Mouse (Mus musculus): ENCODE measurements around the gene Slit3. TPM values are rescaled to one million over a fixed set of nuclear protein-coding genes. Genes with fewer than 3 reads are reported as not detected.

The Slit3 gene
- polyA plus RNA-seq, 1 experiment: 0.04 TPM

DNA sequence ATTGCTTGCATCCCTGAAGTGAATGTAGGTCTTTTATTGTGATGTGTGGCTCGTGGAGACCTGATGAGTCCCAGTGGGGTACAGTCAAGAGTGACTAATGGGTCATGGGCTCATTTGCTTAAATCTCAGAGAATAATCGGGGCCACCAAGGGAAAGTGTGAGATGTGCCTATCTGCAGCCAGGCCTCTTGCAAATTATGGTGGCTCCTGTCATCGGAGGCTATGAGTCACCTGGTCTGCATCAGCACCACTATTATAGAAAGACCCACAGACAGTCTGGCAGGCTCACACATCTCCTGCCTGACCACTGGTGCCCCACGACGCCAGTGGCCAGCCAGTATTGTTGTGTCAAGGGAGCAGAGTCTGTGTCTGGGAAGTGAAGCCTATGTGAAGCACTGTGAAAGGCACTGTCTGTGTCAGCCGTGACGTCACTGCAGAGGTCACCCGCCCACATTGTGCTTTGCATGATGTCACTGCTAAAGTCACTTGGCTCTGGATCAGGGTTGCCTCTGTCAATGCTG is 171.3 kb downstream of the Slit3 start:
- Histone ChIP-seq H3K27me3 (replicated peaks) (no peaks in the 10 kb centered on the region), H3K36me3 (replicated peaks; ENCODE audit: low read length) (no peaks in the 10 kb centered on the region), H3K4me3 (replicated peaks) (peak overlapping the region; percentile 47), H3K4me1 (no peaks in the 10 kb centered on the region), H3K9me3 (peaks cover 5% of the 10 kb centered on the region; the same call in 1 of the 2 replicates)
- TF ChIP-seq FLI1 (IDR thresholded peaks at IDR 0.05; ENCODE audit: low read length): no peak
- TF ChIP-seq GATA1 (IDR thresholded peaks at IDR 0.05; ENCODE audit: borderline replicate concordance, low read length): no peak

DNA sequence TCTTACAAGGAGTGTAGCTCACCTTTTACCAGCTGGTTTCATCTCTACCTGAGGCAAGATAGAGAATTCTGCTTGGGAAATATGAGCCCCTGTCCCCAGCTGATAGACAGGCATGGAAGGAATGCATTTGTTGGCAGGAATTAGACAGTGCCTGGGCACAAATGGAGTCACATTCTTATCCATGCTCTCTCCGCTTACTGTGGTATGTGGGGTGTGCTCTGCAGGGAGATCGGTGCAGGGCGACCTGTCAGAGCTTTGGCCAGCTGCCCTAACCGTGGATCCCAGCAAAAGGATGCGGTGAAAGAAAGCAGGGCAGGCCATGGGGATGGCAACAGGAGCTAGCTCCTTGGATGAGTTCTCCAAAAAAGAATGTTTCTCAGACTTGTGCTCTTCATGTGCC is 172.2 kb downstream of the Slit3 start:
- TF ChIP-seq FLI1 (IDR thresholded peaks at IDR 0.05; ENCODE audit: low read length) (no peak), GATA1 (IDR thresholded peaks at IDR 0.05; ENCODE audit: borderline replicate concordance, low read length) (no peak)
- no peak overlapping the region for H3K4me3 ChIP-seq (replicated peaks)
- peaks cover 5% of the 10 kb centered on the region; the same call in 1 of the 2 replicates for H3K9me3 ChIP-seq
- no peaks in the 10 kb centered on the region for H3K36me3 ChIP-seq (replicated peaks; ENCODE audit: low read length)
- H3K27me3 ChIP-seq (replicated peaks): no peaks in the 10 kb centered on the region
- no peaks in the 10 kb centered on the region for H3K4me1 ChIP-seq

DNA sequence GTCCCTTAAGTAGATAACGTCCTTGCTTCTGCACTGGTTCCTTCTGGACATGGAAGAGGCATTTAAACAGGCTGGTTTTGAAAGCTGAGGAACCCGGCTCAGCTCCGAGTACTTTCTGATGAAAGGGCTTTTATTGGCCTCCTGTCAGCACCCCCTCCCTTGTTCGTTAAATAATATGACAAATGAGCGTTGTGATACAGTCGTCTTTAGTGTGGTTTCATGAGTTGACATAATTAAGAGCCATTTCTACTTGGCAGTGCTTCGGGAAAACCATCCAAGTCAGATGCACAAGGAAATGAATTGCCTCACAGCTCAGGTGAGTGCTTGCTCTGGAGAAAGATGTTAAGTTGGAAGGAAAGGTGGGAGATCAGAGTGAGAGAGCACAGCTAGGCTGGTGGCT is 173.6 kb downstream of the Slit3 start:
- TF ChIP-seq FLI1 (IDR thresholded peaks at IDR 0.05; ENCODE audit: low read length) (no peak), GATA1 (IDR thresholded peaks at IDR 0.05; ENCODE audit: borderline replicate concordance, low read length) (no peak)
- Histone ChIP-seq H3K9me3 (peaks cover 5% of the 10 kb centered on the region; the same call in 1 of the 2 replicates), H3K27me3 (replicated peaks) (no peaks in the 10 kb centered on the region), H3K36me3 (replicated peaks; ENCODE audit: low read length) (no peaks in the 10 kb centered on the region), H3K4me1 (no peaks in the 10 kb centered on the region), H3K4me3 (replicated peaks) (no peak overlapping the region)

DNA sequence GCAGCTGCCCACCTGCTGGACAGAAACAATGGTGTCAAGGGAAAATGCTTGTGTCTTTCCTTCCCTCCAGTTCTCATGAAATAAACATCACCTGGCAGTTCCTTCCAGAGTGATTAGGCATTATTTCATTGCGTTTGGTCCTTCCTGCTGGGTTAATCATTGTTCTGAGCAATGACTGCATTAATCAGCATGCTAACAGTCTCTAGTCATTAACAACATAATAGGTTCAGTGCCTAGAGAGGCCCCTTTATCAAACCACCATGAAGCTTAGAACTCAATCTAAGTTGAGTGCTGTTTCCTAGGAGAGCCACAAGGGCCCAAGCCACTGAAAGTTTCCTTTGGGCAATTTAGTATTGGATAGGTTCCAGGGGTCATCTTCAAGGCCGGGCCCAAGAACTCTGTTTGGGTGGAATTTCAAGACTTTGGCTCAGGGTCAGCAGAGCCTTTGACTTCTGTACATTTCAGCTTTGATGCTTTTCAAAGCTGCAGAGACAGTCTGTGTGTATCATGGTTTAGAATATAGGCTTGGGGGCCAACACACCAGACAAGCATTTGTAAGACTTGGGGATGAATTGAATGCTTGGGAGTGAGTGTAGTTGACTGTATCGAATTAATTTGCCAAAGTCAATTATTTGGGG is 174.3 kb downstream of the Slit3 start:
- Histone ChIP-seq H3K36me3 (replicated peaks; ENCODE audit: low read length) (no peaks in the 10 kb centered on the region), H3K27me3 (replicated peaks) (no peaks in the 10 kb centered on the region), H3K9me3 (peaks cover 5% of the 10 kb centered on the region; the same call in 1 of the 2 replicates), H3K4me3 (replicated peaks) (no peak overlapping the region), H3K4me1 (no peaks in the 10 kb centered on the region)
- no peak for TF ChIP-seq GATA1 (IDR thresholded peaks at IDR 0.05; ENCODE audit: borderline replicate concordance, low read length)
- TF ChIP-seq FLI1 (IDR thresholded peaks at IDR 0.05; ENCODE audit: low read length): no peak

DNA sequence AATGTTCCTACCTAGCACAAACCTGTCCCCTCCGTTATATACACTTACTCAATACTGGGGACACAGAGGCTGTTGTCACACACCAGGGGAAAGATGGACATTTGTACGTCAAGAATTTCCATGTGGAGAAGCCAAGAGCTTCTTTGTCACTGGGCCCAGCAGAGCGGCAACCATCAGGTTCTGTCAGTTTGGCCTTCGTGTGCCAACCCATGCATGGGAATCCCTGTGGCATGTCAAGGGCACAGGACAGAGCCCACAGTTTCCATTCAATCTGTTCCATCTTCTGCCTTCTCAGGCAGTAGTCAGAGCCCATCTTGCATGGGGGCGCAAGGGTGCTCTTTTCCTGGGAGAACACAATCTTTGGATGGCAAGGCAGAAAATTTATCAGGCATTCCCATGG is 175.8 kb downstream of the Slit3 start:
- Histone ChIP-seq H3K4me3 (replicated peaks) (no peak overlapping the region), H3K4me1 (no peaks in the 10 kb centered on the region), H3K27me3 (replicated peaks) (no peaks in the 10 kb centered on the region), H3K36me3 (replicated peaks; ENCODE audit: low read length) (no peaks in the 10 kb centered on the region), H3K9me3 (peaks cover 5% of the 10 kb centered on the region; the same call in 1 of the 2 replicates)
- TF ChIP-seq GATA1 (IDR thresholded peaks at IDR 0.05; ENCODE audit: borderline replicate concordance, low read length) (no peak), FLI1 (IDR thresholded peaks at IDR 0.05; ENCODE audit: low read length) (no peak)

DNA sequence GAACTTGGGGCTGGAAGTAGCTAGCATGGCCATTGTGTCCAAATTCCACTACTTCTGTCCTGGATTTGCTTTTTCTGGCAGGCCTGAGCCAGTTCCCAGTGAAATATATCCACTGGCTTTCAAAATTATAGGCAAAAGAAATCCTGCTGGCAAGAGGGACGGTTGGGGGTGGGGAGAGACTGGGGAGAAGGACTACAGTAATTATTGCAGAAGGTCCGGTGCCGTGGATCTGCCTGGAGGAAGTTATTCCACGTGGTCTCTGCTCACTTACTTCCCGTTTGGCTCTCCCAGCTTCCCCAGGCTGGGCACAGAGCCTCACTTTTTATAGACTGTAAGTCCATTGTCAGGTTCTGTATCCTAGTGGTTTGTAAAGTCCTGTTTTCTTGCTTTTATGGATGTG is 176.3 kb downstream of the Slit3 start:
- TF ChIP-seq FLI1 (IDR thresholded peaks at IDR 0.05; ENCODE audit: low read length) (no peak), GATA1 (IDR thresholded peaks at IDR 0.05; ENCODE audit: borderline replicate concordance, low read length) (no peak)
- Histone ChIP-seq H3K27me3 (replicated peaks) (no peaks in the 10 kb centered on the region), H3K4me3 (replicated peaks) (no peak overlapping the region), H3K36me3 (replicated peaks; ENCODE audit: low read length) (no peaks in the 10 kb centered on the region), H3K9me3 (peaks cover 3% of the 10 kb centered on the region; the same call in 1 of the 2 replicates), H3K4me1 (no peaks in the 10 kb centered on the region)

DNA sequence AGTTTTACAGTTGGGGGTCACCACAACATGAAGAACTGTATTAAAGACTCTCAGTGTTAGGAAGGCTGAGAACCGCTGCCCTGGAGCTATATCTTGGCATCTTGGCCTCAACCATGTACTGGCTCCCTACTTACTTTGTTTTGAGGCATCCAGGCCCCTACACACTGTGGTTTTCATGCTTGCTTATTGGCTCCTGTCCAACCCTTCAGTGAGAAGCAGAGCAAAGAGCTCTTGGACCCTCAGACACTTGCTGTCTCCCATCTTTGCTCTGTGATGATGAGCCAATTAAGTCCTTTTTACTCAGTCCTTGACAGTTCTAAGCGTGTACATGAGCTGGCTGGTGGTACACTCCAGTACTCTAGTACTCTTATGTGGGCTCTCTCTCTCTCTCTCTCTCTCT is 177.5 kb downstream of the Slit3 start:
- no peaks in the 10 kb centered on the region for H3K27me3 ChIP-seq (replicated peaks)
- no peaks in the 10 kb centered on the region for H3K36me3 ChIP-seq (replicated peaks; ENCODE audit: low read length)
- no peaks in the 10 kb centered on the region for H3K4me1 ChIP-seq
- no peak overlapping the region for H3K4me3 ChIP-seq (replicated peaks)
- no peak for TF ChIP-seq FLI1 (IDR thresholded peaks at IDR 0.05; ENCODE audit: low read length)
- no peak for TF ChIP-seq GATA1 (IDR thresholded peaks at IDR 0.05; ENCODE audit: borderline replicate concordance, low read length)
- H3K9me3 ChIP-seq: no peaks in the 10 kb centered on the region

DNA sequence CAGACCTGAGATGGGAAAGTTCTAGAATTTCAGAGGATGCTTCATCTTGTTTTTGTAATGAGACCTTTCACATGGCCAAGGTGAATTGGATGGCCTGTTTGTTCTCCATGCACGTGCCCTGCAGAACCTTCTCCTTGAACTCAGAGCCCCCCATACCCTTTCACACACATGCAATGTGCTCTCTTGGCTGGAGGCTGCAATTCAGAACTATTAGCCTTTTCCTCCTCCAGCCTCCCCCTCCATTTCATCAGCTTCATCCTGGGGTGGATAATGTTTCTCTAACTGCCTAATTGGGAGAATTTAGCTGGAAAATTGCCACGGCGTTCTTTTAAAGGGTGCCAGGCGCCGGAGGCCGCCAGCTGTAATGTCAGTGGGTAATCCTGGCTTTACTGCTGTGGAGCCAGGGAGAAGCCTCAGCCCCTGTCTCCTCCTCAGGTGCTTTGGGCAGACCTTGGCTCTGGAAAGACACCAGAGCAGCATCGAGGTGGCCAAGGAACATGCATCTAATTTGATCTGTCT is 178.9 kb downstream of the Slit3 start:
- no peaks in the 10 kb centered on the region for H3K9me3 ChIP-seq
- H3K4me1 ChIP-seq: no peaks in the 10 kb centered on the region
- TF ChIP-seq FLI1 (IDR thresholded peaks at IDR 0.05; ENCODE audit: low read length) (no peak), GATA1 (IDR thresholded peaks at IDR 0.05; ENCODE audit: borderline replicate concordance, low read length) (no peak)
- H3K36me3 ChIP-seq (replicated peaks; ENCODE audit: low read length): no peaks in the 10 kb centered on the region
- no peaks in the 10 kb centered on the region for H3K27me3 ChIP-seq (replicated peaks)
- no peak overlapping the region for H3K4me3 ChIP-seq (replicated peaks)

DNA sequence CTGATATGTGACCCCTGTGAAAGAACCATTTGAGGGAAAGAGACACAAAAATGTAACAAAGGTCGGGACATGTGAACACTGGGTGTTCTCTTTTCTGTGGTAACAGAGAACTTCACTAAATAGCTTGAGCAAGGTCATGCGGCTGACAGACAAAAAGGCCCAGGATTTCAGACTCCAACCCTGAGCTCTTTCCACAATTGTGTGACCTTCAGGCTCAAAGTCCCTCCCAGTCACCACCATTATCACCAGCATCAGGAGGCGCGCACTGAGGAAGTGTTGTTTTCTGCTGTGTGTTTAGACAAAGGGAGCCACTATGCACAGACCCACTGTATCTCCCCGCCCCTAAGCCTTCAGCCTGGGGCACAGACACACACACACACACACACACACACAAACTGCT is 181.2 kb downstream of the Slit3 start:
- Histone ChIP-seq H3K27me3 (replicated peaks) (no peaks in the 10 kb centered on the region), H3K9me3 (0 out of 2 replicates have a peak, but pooled peaks cover 6% of the 10 kb centered on the region), H3K4me1 (no peaks in the 10 kb centered on the region), H3K4me3 (replicated peaks) (no peak overlapping the region), H3K36me3 (replicated peaks; ENCODE audit: low read length) (no peaks in the 10 kb centered on the region)
- no peak for TF ChIP-seq GATA1 (IDR thresholded peaks at IDR 0.05; ENCODE audit: borderline replicate concordance, low read length)
- no peak for TF ChIP-seq FLI1 (IDR thresholded peaks at IDR 0.05; ENCODE audit: low read length)

DNA sequence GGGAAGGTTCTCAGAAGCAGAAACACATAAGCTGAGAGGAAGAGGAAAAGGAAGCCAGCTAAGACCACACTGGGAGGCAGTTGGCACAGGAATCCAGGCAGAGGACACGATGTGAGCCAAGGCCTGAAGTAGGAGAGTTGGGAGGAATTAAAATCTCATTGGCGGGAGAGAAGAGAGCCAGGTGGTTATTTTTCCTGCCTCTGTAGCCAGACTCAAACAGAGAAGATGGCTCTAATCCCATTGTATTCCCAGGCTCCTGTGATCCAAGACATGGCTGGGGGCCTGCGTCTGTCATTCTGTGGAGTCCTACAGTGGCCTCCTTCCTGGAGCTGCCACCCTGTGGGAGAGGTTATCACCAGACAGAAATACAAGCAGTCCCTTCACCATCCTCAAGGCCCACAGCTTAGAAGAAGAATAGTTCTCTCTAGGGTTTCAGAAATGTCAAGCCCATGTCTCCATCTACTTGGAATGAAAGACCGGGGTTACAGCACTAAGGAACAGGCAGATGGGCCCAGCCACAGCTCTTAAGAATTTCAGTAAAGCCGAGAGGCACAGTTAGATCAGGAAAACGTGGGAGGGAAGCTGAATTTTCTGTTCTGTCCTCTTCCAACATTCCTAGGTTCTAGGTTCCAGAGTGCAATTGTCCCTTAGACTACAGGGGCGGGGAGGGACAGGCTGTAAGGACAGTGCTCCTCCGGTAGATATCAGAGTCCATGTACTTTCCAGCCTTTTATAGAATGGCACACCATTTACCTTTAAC is 183.4 kb downstream of the Slit3 start:
- H3K27me3 ChIP-seq (replicated peaks): no peaks in the 10 kb centered on the region
- no peaks in the 10 kb centered on the region for H3K36me3 ChIP-seq (replicated peaks; ENCODE audit: low read length)
- TF ChIP-seq GATA1 (IDR thresholded peaks at IDR 0.05; ENCODE audit: borderline replicate concordance, low read length): no peak

More for the DNA sequence above, 183.4 kb downstream of the Slit3 start:
- H3K4me3 ChIP-seq (replicated peaks): no peak overlapping the region
- H3K9me3 ChIP-seq: 0 out of 2 replicates have a peak, but pooled peaks cover 8% of the 10 kb centered on the region
- no peaks in the 10 kb centered on the region for H3K4me1 ChIP-seq
